Mouse (Mus musculus) heart, embryonic 13.5 days (tissue): ENCODE results near the gene Hyal1. TPM values are rescaled to one million over a fixed set of nuclear protein-coding genes. Genes with fewer than 3 reads are reported as not detected.

Experiments used
- ATAC-seq: fragments of 200-750 bp; cut with Nextera tagmentation; 2 replicates; pipeline ENCODE4 v1.8.0; 2017; ENCODE audit warnings: moderate TSS enrichment; ENCODE audit not compliant: insufficient number of reproducible peaks, low FRiP score, low TSS enrichment; ENCODE audit errors: extremely low read depth
- H3K27ac ChIP-seq: fragments of 300-500 bp; sonication (generic); replicated peaks from 2 replicates; pipeline ENCODE4 v1.5.1; 2015; ENCODE audit warnings: moderate library complexity, mild to moderate bottlenecking, inconsistent platforms
- H3K27me3 ChIP-seq: fragments of 300-500 bp; sonication (generic); replicated peaks from 2 replicates; pipeline ENCODE4 v1.6.1; 2015; ENCODE audit warnings: mild to moderate bottlenecking, inconsistent platforms
- H3K36me3 ChIP-seq: fragments of 300-500 bp; sonication (generic); 2 replicates; pipeline ENCODE4 v1.6.1; 2015; ENCODE audit warnings: mild to moderate bottlenecking, inconsistent platforms
- H3K4me1 ChIP-seq: fragments of 300-500 bp; sonication (generic); 2 replicates; pipeline ENCODE4 v1.6.1; 2015; ENCODE audit warnings: inconsistent platforms
- H3K4me2 ChIP-seq: fragments of 300-500 bp; sonication (generic); 2 replicates; pipeline ENCODE4 v1.6.1; 2015; ENCODE audit warnings: inconsistent platforms, mild to moderate bottlenecking, moderate library complexity
- H3K4me3 ChIP-seq: fragments of 300-500 bp; sonication (generic); 2 replicates; pipeline ENCODE4 v1.5.1; 2015; ENCODE audit warnings: moderate library complexity, mild to moderate bottlenecking, inconsistent platforms
- H3K9ac ChIP-seq: fragments of 300-500 bp; sonication (generic); 2 replicates; pipeline ENCODE4 v1.6.1; 2015; ENCODE audit warnings: inconsistent platforms, mild to moderate bottlenecking, moderate library complexity
- H3K9me3 ChIP-seq: fragments of 300-500 bp; sonication (generic); 2 replicates; pipeline ENCODE4 v1.6.1; 2016; ENCODE audit warnings: inconsistent platforms
- WGBS: fragments of 180-500 bp; shearing (Covaris S2); methylation state at CpG from one replicate; pipeline ENCODE4 v1.1.7; 2015; ENCODE audit warnings: mixed read lengths; 5-methylcytosine and 5-hydroxymethylcytosine counted together
- polyA plus RNA-seq: library from polyadenylated mRNA; unstranded; fragments of >200 nt; fragmentation: Nextera tagmentation; extraction: Ambion mirVana; gene quantifications from 2 replicates; pipeline ENCODE4 v1.2.1, GENCODE M21; 2015

Gene Hyal1
- polyA plus RNA-seq, 1 experiment from 2014 or later = 6.3 TPM

- Histone ChIP-seq H3K9ac (peak overlapping the region; percentile 93), H3K4me2 (peak overlapping the region; percentile 97), H3K9me3 (no peaks in the 10 kb centered on the region), H3K27ac (no peak overlapping the region), H3K4me3 (peak overlapping the region; percentile 74), H3K36me3 (peaks cover 49% of the 10 kb centered on the region), H3K27me3 (peaks cover 5% of the 10 kb centered on the region; the same call in 1 of the 2 replicates), H3K4me1 (peaks cover 32% of the 10 kb centered on the region)
- ATAC-seq = no peak
- 40% methylated on average over 8 of the region's 8 CpGs for WGBS
These were observed 34.0 kb upstream of the Hyal1 start for GRCm38 (mm10) chr9:107542721-107543120.

GRCm38 (mm10) chr9:107543299-107543698, 33.4 kb upstream of the Hyal1 start:
- Histone ChIP-seq H3K4me3 (0 out of 2 replicates have a peak overlapping the region, but pooled peaks have one; percentile 74), H3K9me3 (no peaks in the 10 kb centered on the region), H3K36me3 (peaks cover 43% of the 10 kb centered on the region), H3K27ac (no peak overlapping the region), H3K4me1 (peaks cover 32% of the 10 kb centered on the region), H3K9ac (peak overlapping the region; percentile 93), H3K27me3 (peaks cover 10% of the 10 kb centered on the region; the same call in 1 of the 2 replicates), H3K4me2 (peak overlapping the region; percentile 97; the same call in 1 of the 2 replicates)
- WGBS = 83% methylated on average over 11 of the region's 11 CpGs
- no peak for ATAC-seq

- H3K4me3 ChIP-seq = no peak overlapping the region
- H3K27ac ChIP-seq = no peak overlapping the region
- ATAC-seq = no peak
- no peak overlapping the region for H3K4me2 ChIP-seq
- peaks cover 20% of the 10 kb centered on the region for H3K27me3 ChIP-seq
- H3K9ac ChIP-seq = no peak overlapping the region
- H3K9me3 ChIP-seq = no peaks in the 10 kb centered on the region
- peaks cover 34% of the 10 kb centered on the region for H3K36me3 ChIP-seq
- 93% methylated on average over 17 of the region's 17 CpGs for WGBS
- H3K4me1 ChIP-seq = peaks cover 32% of the 10 kb centered on the region
These were observed 32.5 kb upstream of the Hyal1 start for GRCm38 (mm10) chr9:107544196-107544700.

GRCm38 (mm10) chr9:107544729-107545128, 32.0 kb upstream of the Hyal1 start:
- 89% methylated on average over 12 of the region's 12 CpGs for WGBS
- Histone ChIP-seq H3K4me1 (peaks cover 32% of the 10 kb centered on the region), H3K27me3 (peaks cover 25% of the 10 kb centered on the region), H3K27ac (no peak overlapping the region), H3K9ac (no peak overlapping the region), H3K9me3 (no peaks in the 10 kb centered on the region), H3K4me2 (no peak overlapping the region), H3K36me3 (peaks cover 29% of the 10 kb centered on the region), H3K4me3 (no peak overlapping the region)
- ATAC-seq = no peak

GRCm38 (mm10) chr9:107545199-107545598, 31.5 kb upstream of the Hyal1 start:
- Histone ChIP-seq H3K4me3 (no peak overlapping the region), H3K9ac (no peak overlapping the region), H3K4me1 (peaks cover 32% of the 10 kb centered on the region), H3K36me3 (peaks cover 24% of the 10 kb centered on the region), H3K27me3 (peaks cover 29% of the 10 kb centered on the region), H3K27ac (no peak overlapping the region), H3K4me2 (no peak overlapping the region), H3K9me3 (no peaks in the 10 kb centered on the region)
- no peak for ATAC-seq
- WGBS = 78% methylated on average over 10 of the region's 10 CpGs

- no peaks in the 10 kb centered on the region for H3K9me3 ChIP-seq
- no peak overlapping the region for H3K9ac ChIP-seq
- WGBS = 8% methylated on average over 3 of the region's 3 CpGs
- no peak overlapping the region for H3K4me2 ChIP-seq
- peaks cover 23% of the 10 kb centered on the region for H3K36me3 ChIP-seq
- no peak overlapping the region for H3K4me3 ChIP-seq
- peaks cover 33% of the 10 kb centered on the region for H3K27me3 ChIP-seq
- H3K4me1 ChIP-seq = peaks cover 33% of the 10 kb centered on the region
- no peak for ATAC-seq
- H3K27ac ChIP-seq = no peak overlapping the region
These were observed 31.1 kb upstream of the Hyal1 start for GRCm38 (mm10) chr9:107545602-107546001.

GRCm38 (mm10) chr9:107547026-107547425, 29.7 kb upstream of the Hyal1 start, which contains the start of gene Zmynd10:
Zmynd10 (plus strand) TSS chr9:107547298.
- Histone ChIP-seq H3K27me3 (peaks cover 39% of the 10 kb centered on the region), H3K9me3 (no peaks in the 10 kb centered on the region), H3K9ac (peak within 1 kb of the TSS; percentile 63), H3K27ac (0 out of 2 replicates have a peak within 1 kb of the TSS, but pooled peaks have one; percentile 12), H3K36me3 (peaks cover 23% of the 10 kb centered on the region), H3K4me2 (peak within 1 kb of the TSS; percentile 61), H3K4me1 (peaks cover 38% of the 10 kb centered on the region), H3K4me3 (peak within 1 kb of the TSS; percentile 20)
- no peak for ATAC-seq
- WGBS = 5% methylated on average over 20 of the region's 20 CpGs

- Histone ChIP-seq H3K4me3 (no peak overlapping the region), H3K27ac (no peak overlapping the region), H3K36me3 (peaks cover 23% of the 10 kb centered on the region), H3K27me3 (peaks cover 45% of the 10 kb centered on the region), H3K4me2 (no peak overlapping the region), H3K9me3 (no peaks in the 10 kb centered on the region), H3K9ac (no peak overlapping the region), H3K4me1 (peaks cover 39% of the 10 kb centered on the region)
- ATAC-seq = no peak
- 74% methylated on average over 5 of the region's 5 CpGs for WGBS
These were observed 28.8 kb upstream of the Hyal1 start for GRCm38 (mm10) chr9:107547957-107548356.

- Histone ChIP-seq H3K27ac (no peak overlapping the region), H3K4me2 (no peak overlapping the region), H3K4me1 (peaks cover 46% of the 10 kb centered on the region), H3K9ac (no peak overlapping the region), H3K27me3 (peaks cover 46% of the 10 kb centered on the region), H3K9me3 (no peaks in the 10 kb centered on the region), H3K4me3 (no peak overlapping the region), H3K36me3 (peaks cover 17% of the 10 kb centered on the region)
- WGBS = 82% methylated on average over 10 of the region's 10 CpGs
- no peak for ATAC-seq
These were observed 27.9 kb upstream of the Hyal1 start for GRCm38 (mm10) chr9:107548820-107549219.

GRCm38 (mm10) chr9:107549297-107550074, 27.2 kb upstream of the Hyal1 start:
- Histone ChIP-seq H3K4me2 (no peak overlapping the region), H3K36me3 (peaks cover 10% of the 10 kb centered on the region), H3K9me3 (no peaks in the 10 kb centered on the region), H3K4me1 (peaks cover 48% of the 10 kb centered on the region), H3K27me3 (peaks cover 46% of the 10 kb centered on the region), H3K27ac (no peak overlapping the region), H3K4me3 (no peak overlapping the region), H3K9ac (no peak overlapping the region)
- no peak for ATAC-seq
- WGBS = 80% methylated on average over 20 of the region's 20 CpGs

GRCm38 (mm10) chr9:107550491-107551116, 26.1 kb upstream of the Hyal1 start:
- peak overlapping the region; percentile 96 for H3K4me2 ChIP-seq
- peak overlapping the region; percentile 51; the same call in 1 of the 2 replicates for H3K27ac ChIP-seq
- peak overlapping the region; percentile 83 for H3K9ac ChIP-seq
- ATAC-seq = no peak
- H3K36me3 ChIP-seq = no peaks in the 10 kb centered on the region
- peaks cover 46% of the 10 kb centered on the region for H3K27me3 ChIP-seq
- peak overlapping the region; percentile 58 for H3K4me3 ChIP-seq
- H3K9me3 ChIP-seq = no peaks in the 10 kb centered on the region
- WGBS = 35% methylated on average over 23 of the region's 23 CpGs
- peaks cover 50% of the 10 kb centered on the region for H3K4me1 ChIP-seq
